Mouse (Mus musculus) MEL (cell line): ENCODE measurements around the gene Fndc3b. TPM values are rescaled to one million over a fixed set of nuclear protein-coding genes. Genes with fewer than 3 reads are reported as not detected.

Source experiments
- DNase-seq: peaks from one replicate; pipeline ENCODE4 v3.0.0; 2011; ENCODE audit warnings: low read depth, low spot score
- H3K27ac ChIP-seq: 2 replicates; pipeline ENCODE4 v1.5.1; 2012; ENCODE audit warnings: low read depth, mild to moderate bottlenecking, control low read depth, low read length, moderate library complexity; ENCODE audit not compliant: control insufficient read depth
- H3K27me3 ChIP-seq, 2 experiments: fragments of 150-350 bp in 1 of 2; sonication (generic) in 1 of 2; 2 replicates each; pipeline ENCODE4 v1.6.1; 2012; ENCODE audit warnings: low read length in 2 of 2, mild to moderate bottlenecking in 2 of 2, improper control_type of control experiment in 1 of 2, moderate library complexity in 1 of 2; ENCODE audit not compliant: insufficient read depth in 2 of 2, control insufficient read depth in 1 of 2
- H3K36me3 ChIP-seq, 2 experiments: 2 replicates each; pipeline ENCODE4 v1.6.1; 2012 to 2014; ENCODE audit warnings: low read length in 2 of 2, improper control_type of control experiment in 1 of 2, inconsistent platforms in 1 of 2, mild to moderate bottlenecking in 1 of 2; ENCODE audit not compliant: insufficient read depth in 2 of 2, control insufficient read depth in 1 of 2
- H3K4me1 ChIP-seq, 2 experiments: fragments of 150-350 bp in 1 of 2; sonication (generic) in 1 of 2; 2 replicates each; pipeline ENCODE4 v1.6.1; 2012; ENCODE audit warnings: low read length in 2 of 2, improper control_type of control experiment in 1 of 2, mild to moderate bottlenecking in 1 of 2; ENCODE audit not compliant: insufficient read depth in 2 of 2, control insufficient read depth in 1 of 2
- H3K4me3 ChIP-seq, 2 experiments: fragments of 150-350 bp in 1 of 2; sonication (generic) in 1 of 2; 2 replicates each; pipeline ENCODE4 v1.5.1; 2012; ENCODE audit warnings: low read depth in 2 of 2, low read length in 2 of 2, mild to moderate bottlenecking in 2 of 2, moderate library complexity in 2 of 2, control low read depth in 1 of 2, improper control_type of control experiment in 1 of 2; ENCODE audit not compliant: control insufficient read depth in 1 of 2, insufficient read depth in 1 of 2
- H3K79me2 ChIP-seq: 2 replicates; pipeline ENCODE4 v1.6.1; 2012; ENCODE audit warnings: mild to moderate bottlenecking, low read length, moderate library complexity; ENCODE audit not compliant: control insufficient read depth, poor library complexity, insufficient read depth
- H3K9ac ChIP-seq: 2 replicates; pipeline ENCODE4 v1.6.1; 2012; ENCODE audit warnings: low read depth, mild to moderate bottlenecking, control low read depth, low read length, moderate library complexity; ENCODE audit not compliant: control insufficient read depth, poor library complexity, severe bottlenecking
- H3K9me3 ChIP-seq: fragments of 150-350 bp; sonication (generic); replicated peaks from 2 replicates; pipeline ENCODE4 v1.6.1; 2012; ENCODE audit warnings: mild to moderate bottlenecking, low read length, improper control_type of control experiment, moderate library complexity; ENCODE audit not compliant: insufficient read depth
- CHD1 ChIP-seq: IDR thresholded peaks from 2 replicates; pipeline ENCODE4 v1.6.1; 2012; ENCODE audit warnings: low read depth, mild to moderate bottlenecking, inconsistent platforms, low read length, improper control_type of control experiment
- CHD2 ChIP-seq: IDR thresholded peaks from 2 replicates; pipeline ENCODE4 v1.6.1; 2011; ENCODE audit warnings: low read length, improper control_type of control experiment
- EP300 ChIP-seq, 2 experiments: IDR thresholded peaks; 2 replicates each; pipeline ENCODE4 v1.6.1; 2011; ENCODE audit warnings: improper control_type of control experiment in 2 of 2, low read length in 2 of 2, low read depth in 1 of 2, mild to moderate bottlenecking in 1 of 2
- JUND ChIP-seq: IDR thresholded peaks from 2 replicates; pipeline ENCODE4 v1.6.1; 2011; ENCODE audit warnings: low read depth, mild to moderate bottlenecking, improper control_type of control experiment, low read length
- MAFK ChIP-seq: IDR thresholded peaks from 2 replicates; pipeline ENCODE4 v1.6.1; 2011; ENCODE audit warnings: low read depth, mild to moderate bottlenecking, low read length, improper control_type of control experiment, borderline replicate concordance
- MAZ ChIP-seq: IDR thresholded peaks from 2 replicates; pipeline ENCODE4 v1.6.1; 2012; ENCODE audit warnings: low read depth, mild to moderate bottlenecking, inconsistent platforms, low read length, improper control_type of control experiment
- MEF2A ChIP-seq: IDR thresholded peaks from 2 replicates; pipeline ENCODE4 v1.6.1; 2014; ENCODE audit warnings: low read depth, mild to moderate bottlenecking, inconsistent platforms, low read length, improper control_type of control experiment; ENCODE audit not compliant: poor library complexity, insufficient replicate concordance, severe bottlenecking; ENCODE audit errors: extremely low read depth
- MXI1 ChIP-seq: IDR thresholded peaks from 2 replicates; pipeline ENCODE4 v1.6.1; 2011; ENCODE audit warnings: mild to moderate bottlenecking, low read depth, low read length, improper control_type of control experiment
- MYB ChIP-seq: IDR thresholded peaks from 2 replicates; pipeline ENCODE4 v1.6.1; 2011; ENCODE audit warnings: mild to moderate bottlenecking, low read depth, low read length, improper control_type of control experiment
- POLR2AphosphoS2 ChIP-seq: IDR thresholded peaks from 2 replicates; pipeline ENCODE4 v1.6.1; 2011; ENCODE audit warnings: low read length, improper control_type of control experiment
- POLR2AphosphoS5 ChIP-seq: IDR thresholded peaks from 2 replicates; pipeline ENCODE4 v1.6.1; 2012; ENCODE audit warnings: low read depth, borderline replicate concordance, mild to moderate bottlenecking, inconsistent platforms, low read length, moderate library complexity, mixed read lengths
- SMC3 ChIP-seq: IDR thresholded peaks from 2 replicates; pipeline ENCODE4 v1.6.1; 2011; ENCODE audit warnings: low read depth, low read length, improper control_type of control experiment
- UBTF ChIP-seq: IDR thresholded peaks from 2 replicates; pipeline ENCODE4 v1.6.1; 2012; ENCODE audit warnings: low read depth, mild to moderate bottlenecking, inconsistent platforms, low read length, improper control_type of control experiment, moderate library complexity, borderline replicate concordance; ENCODE audit not compliant: insufficient read depth
- USF1 ChIP-seq: IDR thresholded peaks from 2 replicates; pipeline ENCODE4 v1.6.1; 2014; ENCODE audit warnings: low read depth, mild to moderate bottlenecking, inconsistent platforms, low read length, improper control_type of control experiment, moderate library complexity
- USF2 ChIP-seq, 2 experiments: IDR thresholded peaks; 2 replicates each; pipeline ENCODE4 v1.6.1; 2011 to 2012; ENCODE audit warnings: improper control_type of control experiment in 2 of 2, low read length in 2 of 2, borderline replicate concordance in 1 of 2, inconsistent platforms in 1 of 2, low read depth in 1 of 2, mild to moderate bottlenecking in 1 of 2; ENCODE audit not compliant: insufficient read depth in 1 of 2
- ZC3H11A ChIP-seq: IDR thresholded peaks from 2 replicates; pipeline ENCODE4 v1.6.1; 2012; ENCODE audit warnings: low read depth, mild to moderate bottlenecking, inconsistent platforms, low read length, improper control_type of control experiment
- ZKSCAN1 ChIP-seq: IDR thresholded peaks from 2 replicates; pipeline ENCODE4 v1.6.1; 2012; ENCODE audit warnings: low read depth, mild to moderate bottlenecking, inconsistent platforms, low read length, improper control_type of control experiment, moderate library complexity
- polyA plus RNA-seq, 2 experiments: library from polyadenylated mRNA; stranded (reverse) in 1 of 2; unstranded in 1 of 2; fragments of >175 nt in 1 of 2; fragments of >200 nt in 1 of 2; gene quantifications; 2 replicates each; pipeline versions ENCODE4 v1.2.1 to v1.2.4; 2012; ENCODE audit warnings: low replicate concordance in 2 of 2, low read depth in 1 of 2; ENCODE audit not compliant: insufficient read length in 2 of 2, insufficient read depth in 1 of 2, missing spikeins in 1 of 2
- total RNA-seq: library from RNA; depleted of rRNA; stranded (reverse); fragments of 300-350 nt; gene quantifications from 2 replicates; pipeline ENCODE4 v1.2.3, GENCODE M21; 2012

The Fndc3b gene
- total and polyA plus RNA-seq, 3 experiments, result not detected

DNA sequence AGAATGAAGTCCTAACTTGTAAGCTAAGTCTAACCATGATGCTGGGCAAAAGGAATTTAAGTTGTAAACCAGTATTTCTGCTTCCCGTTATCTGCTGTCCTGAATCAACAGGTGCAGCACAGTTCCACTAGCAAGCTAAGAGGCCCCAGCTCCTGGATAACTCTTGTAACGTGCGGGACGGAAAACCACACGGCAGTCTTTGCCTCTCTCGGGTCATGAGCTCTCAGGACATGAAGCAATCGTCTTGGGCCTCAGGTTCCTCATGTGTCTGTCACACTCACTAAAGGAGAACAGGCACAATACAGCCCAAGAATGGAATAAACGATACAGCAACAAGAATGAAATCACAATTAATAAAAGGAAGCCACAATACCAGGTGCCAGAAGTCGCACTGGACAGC, 93.4 kb downstream of the Fndc3b start:
- H3K4me3 ChIP-seq, result no peak overlapping the region

GRCm38 (mm10) chr3:27617237-27617499, 93.9 kb downstream of the Fndc3b start:
- TF ChIP-seq MYB (no peak), ZKSCAN1 (no peak), POLR2AphosphoS2 (no peak), SMC3 (no peak), ZC3H11A (no peak), MAZ (no peak), JUND (no peak), CHD1 (no peak), POLR2AphosphoS5 (no peak), MXI1 (no peak), EP300 (IDR thresholded peaks at IDR 0.05; ENCODE audit: low read depth in 1 of 2, low read length in 2 of 2) (no peak), UBTF (no peak)
- Histone ChIP-seq H3K36me3 (no peaks in the 10 kb centered on the region), H3K4me3 (no peak overlapping the region), H3K9me3 (no peaks in the 10 kb centered on the region), H3K27ac (no peak overlapping the region), H3K9ac (no peak overlapping the region), H3K4me1 (no peaks in the 10 kb centered on the region), H3K27me3 (no peaks in the 10 kb centered on the region), H3K79me2 (no peaks in the 10 kb centered on the region)
- no peak for DNase-seq

More for the DNA sequence above, 93.4 kb downstream of the Fndc3b start:
- no peaks in the 10 kb centered on the region for H3K79me2 ChIP-seq
- DNase-seq, result no peak
- H3K27ac ChIP-seq, result no peak overlapping the region
- H3K4me1 ChIP-seq, result no peaks in the 10 kb centered on the region
- no peaks in the 10 kb centered on the region for H3K27me3 ChIP-seq
- no peak overlapping the region for H3K9ac ChIP-seq
- H3K9me3 ChIP-seq, result no peaks in the 10 kb centered on the region
- H3K36me3 ChIP-seq, result no peaks in the 10 kb centered on the region
- TF ChIP-seq USF1 (no peak), MEF2A (no peak), POLR2AphosphoS5 (no peak), MAFK (no peak), CHD2 (no peak), USF2 (IDR thresholded peaks at IDR 0.05; ENCODE audit: borderline replicate concordance in 1 of 2, insufficient read depth in 1 of 2, low read depth in 1 of 2, low read length in 2 of 2) (no peak)
